Mouse (Mus musculus): Measurements from ENCODE around the gene Rad50.
A peak's percentile ranks its signal among the peaks of the same experiment; 100 is the strongest.

Rad50 gene

DNA sequence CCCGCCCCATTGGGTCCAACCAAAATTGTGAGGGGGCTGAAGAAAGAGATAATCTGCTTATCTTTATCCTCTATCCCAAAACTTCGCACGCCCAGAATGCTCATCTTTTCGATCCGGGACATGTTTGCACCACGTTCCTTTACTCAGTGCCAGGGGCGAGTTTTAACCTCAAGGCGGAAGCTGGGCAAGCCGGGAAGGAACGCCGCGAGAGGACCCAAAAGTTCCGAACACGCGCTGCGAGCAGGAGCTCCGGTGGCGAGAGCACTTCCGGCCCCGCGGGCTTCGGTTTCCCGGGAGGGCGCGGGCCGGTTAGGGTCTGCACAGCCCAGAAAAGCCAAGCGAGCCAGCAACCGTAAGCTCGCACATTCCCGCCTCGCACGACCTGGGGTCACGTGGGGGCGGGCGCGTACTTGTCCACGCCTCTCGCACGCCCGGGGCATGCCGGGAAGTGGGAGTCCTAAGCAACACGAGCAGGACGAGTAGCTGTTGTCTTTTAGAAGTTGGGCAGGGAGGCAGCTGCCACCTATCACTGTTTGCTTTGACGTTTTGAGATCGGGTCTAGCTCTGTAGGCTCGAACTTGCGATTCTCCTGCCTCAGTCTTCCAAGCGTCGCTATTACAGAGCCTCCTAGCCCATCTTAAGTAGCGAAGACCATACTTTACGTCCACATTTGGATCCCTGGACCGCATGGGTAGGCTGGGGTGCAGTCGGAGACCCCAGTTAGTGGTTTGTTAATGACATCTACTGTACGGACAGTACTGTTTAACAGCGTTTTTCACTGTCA is at the start of gene Rad50:
TSS of gene Rad50 (minus strand) at position 386 of the 784 bp plus-strand sequence.
- DNase-seq (ENCODE audit: low read depth), result peak; percentile 77

- DNase-seq (ENCODE audit: low read depth), result no peak
These were observed 48.0 kb upstream of the Rad50 start for GRCm38 (mm10) chr11:53755011-53755595.

- DNase-seq (ENCODE audit: low read depth), result no peak
These were observed 42.7 kb upstream of the Rad50 start for GRCm38 (mm10) chr11:53749716-53750352.

DNA sequence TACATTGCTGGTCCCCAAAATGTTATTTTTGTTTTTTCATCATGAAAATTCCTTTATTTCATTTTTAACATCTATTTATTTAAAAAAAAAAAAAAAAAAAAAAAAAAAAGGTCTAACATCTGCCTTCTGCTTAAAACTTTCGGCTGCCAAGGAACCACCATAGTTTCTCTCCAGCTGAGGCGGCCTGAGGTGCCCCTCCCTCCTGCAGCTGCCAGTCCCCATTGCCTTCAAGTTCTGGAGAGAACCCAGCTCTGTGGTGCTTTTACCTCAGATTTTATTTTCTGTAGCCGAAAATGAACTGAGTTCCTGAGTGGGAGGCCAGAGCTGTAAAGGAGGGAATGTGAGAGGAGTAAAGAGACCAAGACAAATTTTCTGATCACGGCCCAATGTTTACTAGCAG is 42.2 kb upstream of the Rad50 start:
- DNase-seq (ENCODE audit: low read depth), result no peak

DNA sequence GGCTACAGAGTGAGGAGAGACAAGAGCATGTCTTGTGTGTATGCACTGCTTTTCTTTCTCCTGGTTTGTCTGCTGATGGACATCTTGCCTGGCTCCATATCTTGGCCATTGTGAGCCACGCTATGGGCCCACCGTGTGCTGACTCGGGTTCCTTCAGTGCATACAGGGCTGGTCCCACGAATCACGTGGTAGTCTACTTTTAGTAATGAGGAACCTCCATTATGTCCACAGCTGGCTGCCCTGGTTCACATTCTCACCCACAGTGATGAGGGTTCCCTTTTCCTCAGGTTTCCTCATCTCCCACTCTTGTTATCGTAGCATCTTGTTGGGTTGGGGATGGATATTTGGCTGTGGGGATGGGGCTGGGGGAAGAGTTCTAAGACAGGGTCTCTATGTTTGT is 41.5 kb upstream of the Rad50 start:
- DNase-seq (ENCODE audit: low read depth), result no peak

- DNase-seq (ENCODE audit: low read depth), result no peak
These were observed 40.9 kb upstream of the Rad50 start for GRCm38 (mm10) chr11:53747985-53748384.

GRCm38 (mm10) chr11:53745260-53745659 is 38.1 kb upstream of the Rad50 start:
- DNase-seq (ENCODE audit: low read depth), result no peak

GRCm38 (mm10) chr11:53742353-53742752 is 35.2 kb upstream of the Rad50 start:
- no peak for DNase-seq (ENCODE audit: low read depth)

- peak; percentile 53 for DNase-seq (ENCODE audit: low read depth)
These were observed 30.4 kb upstream of the Rad50 start for GRCm38 (mm10) chr11:53737573-53737946.

DNA sequence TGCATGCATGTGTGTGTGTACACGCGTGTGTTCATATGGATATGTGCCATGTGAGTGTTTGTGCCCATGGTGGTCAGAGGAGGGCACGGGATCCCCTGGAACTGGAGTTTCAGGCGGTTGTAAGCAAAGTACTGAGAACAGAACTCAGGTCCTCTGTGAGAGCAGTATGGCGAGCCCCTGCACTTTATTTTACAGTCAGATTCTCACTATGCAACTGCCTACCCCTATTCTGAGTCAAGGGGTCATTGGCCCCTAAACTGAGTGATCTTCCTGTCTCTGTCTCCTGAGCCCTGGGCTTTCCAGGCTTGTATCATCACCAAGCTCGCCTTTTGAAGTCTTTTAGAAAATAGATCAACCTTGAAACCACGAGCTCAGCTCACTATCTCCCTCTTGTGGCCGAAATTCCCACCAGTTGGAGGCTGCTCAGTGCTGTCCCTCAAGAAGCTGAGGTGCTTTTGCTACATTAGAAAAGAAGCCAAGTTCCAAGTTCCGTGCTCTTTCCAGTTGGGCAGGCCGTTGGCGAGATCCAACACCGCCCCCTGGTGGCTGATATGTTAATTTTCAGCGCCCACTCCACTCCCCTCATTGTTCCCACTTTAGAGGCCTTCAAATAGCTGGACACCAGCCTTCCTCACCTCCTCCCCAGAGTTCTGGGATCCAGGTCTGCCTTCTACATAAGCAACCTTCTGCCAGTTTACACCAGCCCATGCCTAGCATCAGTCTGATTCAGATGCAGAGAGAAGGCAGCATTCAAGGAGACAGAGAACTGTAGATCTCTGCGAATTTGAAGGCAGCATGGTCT is 29.9 kb upstream of the Rad50 start:
- peak; percentile 85 for DNase-seq (ENCODE audit: low read depth)

GRCm38 (mm10) chr11:53735682-53736245 is 28.6 kb upstream of the Rad50 start:
- peak; percentile 73 for DNase-seq (ENCODE audit: low read depth)

- DNase-seq (ENCODE audit: low read depth), result no peak
These were observed 28.0 kb upstream of the Rad50 start for GRCm38 (mm10) chr11:53734970-53735681.

GRCm38 (mm10) chr11:53734431-53734830 is 27.3 kb upstream of the Rad50 start:
- no peak for DNase-seq (ENCODE audit: low read depth)

DNA sequence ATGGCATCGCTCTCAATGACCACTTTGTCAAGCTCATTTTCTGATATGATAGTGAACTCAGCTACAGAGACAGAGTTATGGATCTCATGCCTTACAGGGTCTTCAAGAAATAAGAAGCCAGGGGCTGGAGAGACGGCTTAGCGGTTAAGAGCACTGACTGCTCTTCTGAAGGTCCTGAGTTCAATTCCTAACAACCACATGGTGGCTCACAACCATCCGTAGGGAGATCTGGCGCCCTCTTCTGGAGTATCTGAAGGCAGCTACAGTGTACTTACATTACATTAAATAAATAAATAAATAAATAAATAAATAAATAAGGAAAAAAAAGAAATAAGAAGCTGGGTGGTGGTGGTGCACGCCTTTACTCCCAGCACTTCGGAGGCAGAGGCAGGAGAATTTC is 26.7 kb upstream of the Rad50 start:
- DNase-seq (ENCODE audit: low read depth), result no peak

GRCm38 (mm10) chr11:53732244-53732643 is 25.1 kb upstream of the Rad50 start:
- DNase-seq (ENCODE audit: low read depth), result no peak

DNA sequence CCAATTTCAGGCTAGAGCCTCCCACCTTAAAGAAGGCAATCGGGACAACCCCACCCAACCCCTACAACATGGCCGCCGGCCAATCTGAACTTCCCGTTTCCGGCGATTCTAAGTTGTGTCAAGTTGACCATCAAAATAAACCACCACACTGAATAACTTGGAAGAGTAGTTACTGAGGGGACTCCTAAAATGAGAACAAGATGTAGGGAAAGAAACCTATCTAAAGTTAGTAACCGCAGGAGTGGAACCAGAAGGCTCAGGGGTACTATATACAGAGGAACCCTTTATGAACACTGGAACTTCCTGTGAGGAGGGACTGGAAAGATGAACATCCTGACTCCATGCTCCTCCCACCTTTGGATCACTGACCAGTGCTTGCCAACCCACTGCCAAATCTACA is 24.3 kb upstream of the Rad50 start:
- no peak for DNase-seq (ENCODE audit: low read depth)

DNA sequence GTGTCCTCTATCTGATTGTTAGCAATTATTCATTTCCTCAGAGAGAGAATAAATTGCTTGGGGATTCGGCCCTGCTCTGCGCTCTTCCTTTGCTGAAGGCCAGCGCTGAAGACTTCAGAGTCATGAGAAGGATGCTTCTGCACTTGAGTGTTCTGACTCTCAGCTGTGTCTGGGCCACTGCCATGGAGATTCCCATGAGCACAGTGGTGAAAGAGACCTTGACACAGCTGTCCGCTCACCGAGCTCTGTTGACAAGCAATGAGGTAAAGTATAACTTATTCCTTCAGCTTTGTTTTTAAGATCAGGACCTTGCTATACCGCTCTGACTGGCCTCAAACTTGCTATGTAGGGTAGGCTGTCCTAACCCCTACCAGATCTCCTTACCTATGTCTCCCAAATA is 13.6 kb upstream of the Rad50 start, which contains the start of gene Il5:
TSS of gene Il5 (plus strand) at position 80 of the 400 bp plus-strand sequence.
- DNase-seq (ENCODE audit: low read depth), result no peak

- no peak for DNase-seq (ENCODE audit: low read depth)
These were observed 12.6 kb upstream of the Rad50 start for GRCm38 (mm10) chr11:53719701-53720100.

DNA sequence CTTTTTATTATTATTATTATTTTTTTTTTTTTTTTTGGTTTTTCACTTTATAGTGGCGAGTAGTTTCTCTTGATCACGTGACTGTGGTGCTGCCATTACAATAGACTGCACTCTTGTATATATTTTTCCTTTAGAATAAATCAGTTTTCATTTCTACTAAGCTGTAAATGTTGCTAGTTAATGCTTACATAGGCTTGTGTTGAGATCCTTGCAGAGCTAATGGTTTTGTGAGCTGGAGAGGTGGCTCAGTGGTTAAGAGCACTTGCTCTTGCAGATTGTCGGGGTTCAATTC is 545 bp upstream of the Rad50 start:
- no peak for DNase-seq (ENCODE audit: low read depth)

DNA sequence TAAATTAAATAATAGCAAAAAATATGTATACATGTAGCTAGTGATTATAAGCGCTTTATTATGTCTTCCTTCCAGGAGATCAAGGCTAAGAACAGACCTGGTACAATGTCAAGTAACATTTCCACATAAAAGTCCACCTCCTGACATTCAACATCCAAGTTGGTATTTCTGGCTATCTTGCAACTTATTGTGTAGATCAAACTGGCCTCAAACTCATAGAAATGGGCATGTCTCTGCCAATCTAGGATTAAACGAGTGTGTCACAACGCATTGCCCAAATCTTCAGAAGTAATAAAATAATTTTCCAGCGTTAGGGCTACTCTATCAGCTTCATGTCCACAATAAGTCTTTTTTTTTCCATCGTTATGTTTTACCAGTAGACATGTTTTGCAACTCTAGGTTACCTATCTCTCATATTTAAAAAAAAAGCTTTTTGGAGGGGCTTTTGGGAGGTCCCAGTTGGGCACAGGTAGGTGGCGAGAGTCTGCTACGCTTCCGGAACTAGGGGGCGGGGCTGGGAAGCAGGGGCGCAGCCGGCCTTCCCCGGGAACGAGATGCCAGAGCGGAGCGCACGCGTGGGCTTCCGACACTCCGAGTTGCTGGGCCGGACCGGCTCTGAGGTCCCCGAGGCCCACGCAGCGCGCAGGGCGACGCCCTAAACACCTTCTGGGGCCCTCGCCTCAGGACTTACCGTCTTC is 734 bp downstream of the Rad50 start:
- DNase-seq (ENCODE audit: low read depth), result peak; percentile 25

- no peak for DNase-seq (ENCODE audit: low read depth)
These were observed 7.8 kb downstream of the Rad50 start for GRCm38 (mm10) chr11:53699351-53699750.

All from c-Kit-positive CD71-negative TER-119-negative erythroid progenitor cells, embryonic 14.5 days (primary cell).